Mouse (Mus musculus) MEL (cell line): ENCODE results near the gene Tmem171. TPM values are rescaled to one million over a fixed set of nuclear protein-coding genes. Genes with fewer than 3 reads are reported as not detected.

Experiments
- DNase-seq: peaks from one replicate; pipeline ENCODE4 v3.0.0; 2011; ENCODE audit warnings: low read depth, low spot score
- H3K27ac ChIP-seq: 2 replicates; pipeline ENCODE4 v1.5.1; 2012; ENCODE audit warnings: low read depth, mild to moderate bottlenecking, control low read depth, low read length, moderate library complexity; ENCODE audit not compliant: control insufficient read depth
- H3K27me3 ChIP-seq, 2 experiments: fragments of 150-350 bp in 1 of 2; sonication (generic) in 1 of 2; 2 replicates each; pipeline ENCODE4 v1.6.1; 2012; ENCODE audit warnings: low read length in 2 of 2, mild to moderate bottlenecking in 2 of 2, improper control_type of control experiment in 1 of 2, moderate library complexity in 1 of 2; ENCODE audit not compliant: insufficient read depth in 2 of 2, control insufficient read depth in 1 of 2
- H3K36me3 ChIP-seq, 2 experiments: 2 replicates each; pipeline ENCODE4 v1.6.1; 2012 to 2014; ENCODE audit warnings: low read length in 2 of 2, improper control_type of control experiment in 1 of 2, inconsistent platforms in 1 of 2, mild to moderate bottlenecking in 1 of 2; ENCODE audit not compliant: insufficient read depth in 2 of 2, control insufficient read depth in 1 of 2
- H3K4me1 ChIP-seq, 2 experiments: fragments of 150-350 bp in 1 of 2; sonication (generic) in 1 of 2; 2 replicates each; pipeline ENCODE4 v1.6.1; 2012; ENCODE audit warnings: low read length in 2 of 2, improper control_type of control experiment in 1 of 2, mild to moderate bottlenecking in 1 of 2; ENCODE audit not compliant: insufficient read depth in 2 of 2, control insufficient read depth in 1 of 2
- H3K4me3 ChIP-seq, 2 experiments: fragments of 150-350 bp in 1 of 2; sonication (generic) in 1 of 2; 2 replicates each; pipeline ENCODE4 v1.5.1; 2012; ENCODE audit warnings: low read depth in 2 of 2, low read length in 2 of 2, mild to moderate bottlenecking in 2 of 2, moderate library complexity in 2 of 2, control low read depth in 1 of 2, improper control_type of control experiment in 1 of 2; ENCODE audit not compliant: control insufficient read depth in 1 of 2, insufficient read depth in 1 of 2
- H3K79me2 ChIP-seq: 2 replicates; pipeline ENCODE4 v1.6.1; 2012; ENCODE audit warnings: mild to moderate bottlenecking, low read length, moderate library complexity; ENCODE audit not compliant: control insufficient read depth, poor library complexity, insufficient read depth
- H3K9ac ChIP-seq: 2 replicates; pipeline ENCODE4 v1.6.1; 2012; ENCODE audit warnings: low read depth, mild to moderate bottlenecking, control low read depth, low read length, moderate library complexity; ENCODE audit not compliant: control insufficient read depth, poor library complexity, severe bottlenecking
- H3K9me3 ChIP-seq: fragments of 150-350 bp; sonication (generic); replicated peaks from 2 replicates; pipeline ENCODE4 v1.6.1; 2012; ENCODE audit warnings: mild to moderate bottlenecking, low read length, improper control_type of control experiment, moderate library complexity; ENCODE audit not compliant: insufficient read depth
- CTCF ChIP-seq, 3 experiments: IDR thresholded peaks in 2 of 3; conservative IDR thresholded peaks in 1 of 3; 2 replicates each; pipeline ENCODE4 v1.5.1; 2011 to 2012; ENCODE audit warnings: low read length in 3 of 3, low read depth in 2 of 3, mild to moderate bottlenecking in 2 of 3, improper control_type of control experiment in 1 of 3, inconsistent platforms in 1 of 3, mixed read lengths in 1 of 3, moderate library complexity in 1 of 3; ENCODE audit not compliant: control insufficient read depth in 1 of 3, insufficient read depth in 1 of 3, poor library complexity in 1 of 3, severe bottlenecking in 1 of 3
- ELF1 ChIP-seq: IDR thresholded peaks from 2 replicates; pipeline ENCODE4 v1.6.1; 2014; ENCODE audit warnings: low read depth, mild to moderate bottlenecking, inconsistent platforms, low read length, improper control_type of control experiment, moderate library complexity
- MAX ChIP-seq: IDR thresholded peaks from 2 replicates; pipeline ENCODE4 v1.6.1; 2011; ENCODE audit warnings: low read length, improper control_type of control experiment
- MYC ChIP-seq: IDR thresholded peaks from 2 replicates; pipeline ENCODE4 v1.6.1; 2011; ENCODE audit warnings: low read depth, mild to moderate bottlenecking, low read length, improper control_type of control experiment, moderate library complexity
- NELFE ChIP-seq: IDR thresholded peaks from 2 replicates; pipeline ENCODE4 v1.6.1; 2011; ENCODE audit warnings: low read depth, low read length, improper control_type of control experiment
- POLR2AphosphoS5 ChIP-seq: IDR thresholded peaks from 2 replicates; pipeline ENCODE4 v1.6.1; 2012; ENCODE audit warnings: low read depth, borderline replicate concordance, mild to moderate bottlenecking, inconsistent platforms, low read length, moderate library complexity, mixed read lengths
- RAD21 ChIP-seq: IDR thresholded peaks from 2 replicates; pipeline ENCODE4 v1.6.1; 2011; ENCODE audit warnings: mild to moderate bottlenecking, low read depth, low read length, improper control_type of control experiment
- RCOR1 ChIP-seq: IDR thresholded peaks from 2 replicates; pipeline ENCODE4 v1.6.1; 2012; ENCODE audit warnings: low read depth, mild to moderate bottlenecking, inconsistent platforms, low read length, improper control_type of control experiment
- SIN3A ChIP-seq: IDR thresholded peaks from 2 replicates; pipeline ENCODE4 v1.6.1; 2012; ENCODE audit warnings: low read length, improper control_type of control experiment, inconsistent platforms
- SMC3 ChIP-seq: IDR thresholded peaks from 2 replicates; pipeline ENCODE4 v1.6.1; 2011; ENCODE audit warnings: low read depth, low read length, improper control_type of control experiment
- TAL1 ChIP-seq: IDR thresholded peaks from 2 replicates; pipeline ENCODE4 v1.6.1; 2012; ENCODE audit warnings: mild to moderate bottlenecking, inconsistent platforms, low read length, moderate library complexity, mixed read lengths
- TCF12 ChIP-seq: IDR thresholded peaks from 2 replicates; pipeline ENCODE4 v1.6.1; 2014; ENCODE audit warnings: low read depth, mild to moderate bottlenecking, inconsistent platforms, low read length, improper control_type of control experiment, moderate library complexity
- ZC3H11A ChIP-seq: IDR thresholded peaks from 2 replicates; pipeline ENCODE4 v1.6.1; 2012; ENCODE audit warnings: low read depth, mild to moderate bottlenecking, inconsistent platforms, low read length, improper control_type of control experiment
- ZKSCAN1 ChIP-seq: IDR thresholded peaks from 2 replicates; pipeline ENCODE4 v1.6.1; 2012; ENCODE audit warnings: low read depth, mild to moderate bottlenecking, inconsistent platforms, low read length, improper control_type of control experiment, moderate library complexity
- polyA plus RNA-seq, 2 experiments: library from polyadenylated mRNA; stranded (reverse) in 1 of 2; unstranded in 1 of 2; fragments of >175 nt in 1 of 2; fragments of >200 nt in 1 of 2; gene quantifications; 2 replicates each; pipeline versions ENCODE4 v1.2.1 to v1.2.4; 2012; ENCODE audit warnings: low replicate concordance in 2 of 2, low read depth in 1 of 2; ENCODE audit not compliant: insufficient read length in 2 of 2, insufficient read depth in 1 of 2, missing spikeins in 1 of 2
- total RNA-seq: library from RNA; depleted of rRNA; stranded (reverse); fragments of 300-350 nt; gene quantifications from 2 replicates; pipeline ENCODE4 v1.2.3, GENCODE M21; 2012

Gene Tmem171
- total and polyA plus RNA-seq, 3 experiments, result not detected

- TF ChIP-seq TAL1 (no peak), RCOR1 (no peak), TCF12 (0 out of 2 replicates have a peak, but pooled peaks have one; percentile 7)
- TF ChIP-seq, all 39 proteins: peak for 1
- H3K27ac ChIP-seq, result no peak overlapping the region
- H3K9ac ChIP-seq, result no peak overlapping the region
- peaks cover 2 to 4% of the 10 kb centered on the region in 2 experiments; a peak in 1 of 4 replicates for H3K36me3 ChIP-seq
- H3K27me3 ChIP-seq, result no peaks in the 10 kb centered on the region
- H3K4me3 ChIP-seq, result no peak overlapping the region
- peak; percentile 24 for DNase-seq
- 0 out of 4 replicates have a peak, but pooled peaks cover 0 to 2% of the 10 kb centered on the region in 2 experiments for H3K4me1 ChIP-seq
- H3K79me2 ChIP-seq, result no peaks in the 10 kb centered on the region
- H3K9me3 ChIP-seq, result no peaks in the 10 kb centered on the region
These were observed 38.7 kb upstream of the Tmem171 start for GRCm38 (mm10) chr13:98733292-98733691.

- Histone ChIP-seq H3K9ac (no peak overlapping the region), H3K27ac (no peak overlapping the region), H3K79me2 (no peaks in the 10 kb centered on the region), H3K36me3 (peaks cover 2 to 8% of the 10 kb centered on the region in 2 experiments; a peak in 2 of 4 replicates), H3K9me3 (no peaks in the 10 kb centered on the region), H3K4me3 (no peak overlapping the region), H3K27me3 (no peaks in the 10 kb centered on the region), H3K4me1 (0 out of 4 replicates have a peak, but pooled peaks cover 0 to 2% of the 10 kb centered on the region in 2 experiments)
- peak; percentile 39 for DNase-seq
- TF ChIP-seq NELFE (no peak), SIN3A (no peak), CTCF (IDR thresholded peaks at IDR 0.05 in 2 of 3, conservative IDR thresholded peaks at IDR 0.05 in 1 of 3; ENCODE audit: control insufficient read depth in 1 of 3, insufficient read depth in 1 of 3, low read depth in 2 of 3, low read length in 3 of 3, poor library complexity in 1 of 3, severe bottlenecking in 1 of 3) (peak in 1 of 3 experiments; percentile 38; a peak in 3 of 6 replicates), MAX (no peak), SMC3 (peak; percentile 6; the same call in 1 of the 2 replicates)
These were observed 34.8 kb upstream of the Tmem171 start for GRCm38 (mm10) chr13:98729271-98730062.

- peak; percentile 68 for TF ChIP-seq SMC3
- peak; percentile 67 for TF ChIP-seq RAD21
- TF ChIP-seq ZKSCAN1, result no peak
- TF ChIP-seq POLR2AphosphoS5, result no peak
- TF ChIP-seq CTCF (IDR thresholded peaks at IDR 0.05 in 2 of 3, conservative IDR thresholded peaks at IDR 0.05 in 1 of 3; ENCODE audit: control insufficient read depth in 1 of 3, insufficient read depth in 1 of 3, low read depth in 2 of 3, low read length in 3 of 3, poor library complexity in 1 of 3, severe bottlenecking in 1 of 3), result peak; percentile 28 to 75 (median 42); a peak in 4 of 6 replicates
- TF ChIP-seq ELF1, result no peak
- TF ChIP-seq ZC3H11A, result peak; percentile 52
- TF ChIP-seq MYC, result 0 out of 2 replicates have a peak, but pooled peaks have one; percentile 68
- H3K9me3 ChIP-seq, result no peaks in the 10 kb centered on the region
- no peaks in the 10 kb centered on the region for H3K4me1 ChIP-seq
- H3K4me3 ChIP-seq, result no peak overlapping the region
- H3K9ac ChIP-seq, result no peak overlapping the region
- no peaks in the 10 kb centered on the region for H3K79me2 ChIP-seq
- no peaks in the 10 kb centered on the region for H3K27me3 ChIP-seq
- no peak overlapping the region for H3K27ac ChIP-seq
- peak; percentile 60 for DNase-seq
- peaks cover 2 to 6% of the 10 kb centered on the region in 2 experiments; a peak in 2 of 4 replicates for H3K36me3 ChIP-seq
These were observed 31.9 kb upstream of the Tmem171 start for GRCm38 (mm10) chr13:98726494-98726893.
